Mouse (Mus musculus): Measurements from ENCODE around the gene Specc1l.
"Not testable (repeated sequence)": the region's sequence is repeated elsewhere in the genome, so short reads cannot be mapped to it uniquely, and the experiment has no call there.

Specc1l gene

DNA sequence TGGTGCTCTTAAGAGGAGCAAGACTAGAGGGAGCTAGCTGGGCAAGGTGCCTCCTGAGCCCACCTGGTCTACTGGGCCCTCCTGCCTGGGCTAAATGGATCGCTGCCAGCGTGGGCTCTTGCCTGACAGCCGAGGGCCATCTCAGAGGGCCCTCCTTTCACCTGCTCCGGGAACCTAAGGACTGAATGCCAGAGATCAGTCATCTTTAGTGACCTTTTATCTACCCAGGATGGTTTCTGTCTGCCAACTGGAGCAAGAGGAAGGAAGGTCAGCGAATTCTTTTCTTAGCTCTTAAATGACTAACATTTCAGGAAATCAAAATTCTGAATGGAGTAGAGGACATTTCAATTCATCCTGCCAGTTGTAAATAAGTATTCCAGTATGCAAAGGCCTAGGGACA, 138.7 kb downstream of the Specc1l start:
- no peak for DNase-seq (ENCODE audit: low read depth in 2 of 2, low spot score in 2 of 2)

DNA sequence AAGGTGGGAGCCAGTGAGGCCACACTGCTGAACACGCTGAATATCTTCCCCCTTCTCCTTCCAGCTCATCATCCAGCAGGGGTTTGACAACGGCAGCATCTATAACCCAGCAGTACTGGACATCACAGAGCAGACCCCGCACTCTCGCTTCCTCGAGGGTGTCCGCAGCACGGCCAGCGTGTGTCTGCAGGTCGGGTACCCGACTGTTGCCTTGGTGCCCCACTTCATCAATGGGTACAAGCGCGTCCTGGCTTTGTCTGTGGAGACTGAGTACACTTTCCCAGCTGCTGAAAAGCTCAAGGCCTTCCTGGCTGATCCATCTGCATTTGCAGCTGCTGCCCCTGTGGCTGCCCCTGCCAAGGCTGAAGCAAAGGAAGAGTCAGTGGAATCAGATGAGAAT, 140.7 kb downstream of the Specc1l start:
- DNase-seq (ENCODE audit: low read depth in 2 of 2, low spot score in 2 of 2): no peak

DNA sequence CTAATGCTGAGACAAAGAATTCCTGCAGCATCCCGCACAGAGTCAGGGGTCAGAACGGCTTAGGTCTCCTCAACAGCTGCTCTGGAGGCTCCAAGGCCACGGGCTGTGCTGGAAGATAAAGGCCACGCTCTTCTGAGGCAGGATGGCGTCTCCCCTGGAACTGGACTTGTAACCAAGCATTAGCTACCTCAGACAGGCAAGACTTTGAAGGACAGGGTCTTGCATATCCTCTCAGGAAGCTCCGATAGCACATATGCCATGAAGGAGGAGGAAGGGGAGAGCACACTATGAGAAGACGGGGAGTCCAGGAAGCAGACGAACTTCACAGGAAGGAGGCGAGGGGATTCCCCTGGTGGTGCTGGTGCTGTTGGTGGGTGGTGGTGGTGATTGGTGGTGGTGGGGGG, 142.0 kb downstream of the Specc1l start:
- not testable (repeated sequence) for DNase-seq (ENCODE audit: low read depth in 2 of 2, low spot score in 2 of 2)

DNA sequence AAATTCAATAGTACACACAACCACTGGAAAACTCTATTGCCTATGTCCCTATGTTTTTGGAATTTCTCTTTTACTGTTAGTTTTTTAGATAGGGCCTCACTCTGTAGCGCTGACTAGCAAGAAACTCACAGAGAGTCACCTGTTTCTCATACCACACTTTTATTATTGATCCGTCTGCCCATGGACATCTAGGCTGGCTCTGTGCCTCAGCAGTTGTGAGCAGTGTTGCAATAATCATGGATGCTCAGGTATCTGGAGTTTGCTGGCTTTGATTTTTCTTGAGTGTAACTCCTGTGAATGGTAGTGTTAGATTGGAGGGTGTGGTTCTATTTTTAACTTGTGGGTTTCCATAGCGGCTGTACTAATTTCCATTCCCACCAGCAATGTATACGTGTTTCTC, 143.5 kb downstream of the Specc1l start:
- no peak for DNase-seq (ENCODE audit: low read depth in 2 of 2, low spot score in 2 of 2)
